Mouse (Mus musculus) lung, embryonic 16.5 days (tissue): ENCODE measurements around the gene Akap12. TPM values are rescaled to one million over a fixed set of nuclear protein-coding genes. Genes with fewer than 3 reads are reported as not detected.

Experiments
- ATAC-seq: fragments of 200-750 bp; cut with Nextera tagmentation; 2 replicates; pipeline ENCODE4 v1.8.0; 2017; ENCODE audit warnings: low read depth, mild to moderate bottlenecking, moderate library complexity
- H3K27ac ChIP-seq: fragments of 300-500 bp; sonication (generic); 2 replicates; pipeline ENCODE4 v1.5.1; 2014; ENCODE audit warnings: mild to moderate bottlenecking, control low read depth, low read length
- H3K27me3 ChIP-seq: fragments of 300-500 bp; sonication (generic); 2 replicates; pipeline ENCODE4 v1.6.1; 2014; ENCODE audit warnings: low read depth, low read length, mixed read lengths; ENCODE audit not compliant: control insufficient read depth, insufficient read depth
- H3K36me3 ChIP-seq: fragments of 300-500 bp; sonication (generic); 2 replicates; pipeline ENCODE4 v1.6.1; 2014; ENCODE audit warnings: low read length; ENCODE audit not compliant: control insufficient read depth, insufficient read depth
- H3K4me1 ChIP-seq: fragments of 300-500 bp; sonication (generic); replicated peaks from 2 replicates; pipeline ENCODE4 v1.6.1; 2014; ENCODE audit warnings: low read length, mixed read lengths; ENCODE audit not compliant: control insufficient read depth, insufficient read depth
- H3K4me2 ChIP-seq: fragments of 300-500 bp; sonication (generic); 2 replicates; pipeline ENCODE4 v1.6.1; 2014; ENCODE audit warnings: low read depth, low read length, control low read depth
- H3K4me3 ChIP-seq: fragments of 300-500 bp; sonication (generic); 2 replicates; pipeline ENCODE4 v1.5.1; 2014; ENCODE audit warnings: mild to moderate bottlenecking, low read length, control low read depth
- H3K9ac ChIP-seq: fragments of 300-500 bp; sonication (generic); 2 replicates; pipeline ENCODE4 v1.6.1; 2014; ENCODE audit warnings: low read length, control low read depth
- H3K9me3 ChIP-seq: fragments of 300-500 bp; sonication (generic); 2 replicates; pipeline ENCODE4 v1.6.1; 2016; ENCODE audit warnings: low read length; ENCODE audit not compliant: control insufficient read depth
- WGBS: fragments of 180-500 bp; shearing (Covaris S2); extraction: QIAGEN DNeasy Blood & Tissue Kit; methylation state at CpG from one replicate; pipeline ENCODE4 v1.1.7; 2014; 5-methylcytosine and 5-hydroxymethylcytosine counted together
- polyA plus RNA-seq: library from polyadenylated mRNA; unstranded; fragments of >200 nt; fragmentation: Nextera tagmentation; extraction: Ambion mirVana; gene quantifications from 2 replicates; pipeline ENCODE4 v1.2.1, GENCODE M21; 2015

The Akap12 gene
- polyA plus RNA-seq, 1 experiment from 2014 or later: 76.2 TPM

GRCm38 (mm10) chr10:4346489-4347135, 80.4 kb downstream of the Akap12 start:
- Histone ChIP-seq H3K27ac (peak overlapping the region; percentile 20; the same call in 1 of the 2 replicates), H3K9me3 (no peaks in the 10 kb centered on the region), H3K4me1 (peaks cover 6% of the 10 kb centered on the region), H3K4me2 (peak overlapping the region; percentile 67), H3K36me3 (no peaks in the 10 kb centered on the region), H3K9ac (peak overlapping the region; percentile 58), H3K27me3 (no peaks in the 10 kb centered on the region), H3K4me3 (peak overlapping the region; percentile 39)
- 4% methylated on average over 27 of the region's 28 CpGs for WGBS
- ATAC-seq: peak; percentile 94

DNA sequence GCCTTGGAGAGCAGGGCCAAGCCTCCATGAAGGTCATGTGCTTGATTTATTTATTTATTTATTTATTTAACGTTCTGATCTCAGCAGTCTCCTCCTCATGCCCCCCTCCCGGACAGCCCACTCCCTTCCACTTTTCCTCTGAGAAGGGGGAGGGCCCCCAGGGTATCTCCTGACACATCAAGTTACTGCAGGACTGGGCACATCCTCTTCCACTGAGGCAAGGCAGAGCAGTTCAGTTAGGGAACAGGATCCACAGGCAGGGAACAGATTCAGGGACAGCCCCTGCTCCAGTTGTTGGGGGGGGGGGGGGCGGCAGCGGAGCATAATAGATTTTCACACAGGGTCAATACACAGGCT, 80.9 kb downstream of the Akap12 start:
- Histone ChIP-seq H3K27me3 (no peaks in the 10 kb centered on the region), H3K27ac (no peak overlapping the region), H3K4me3 (no peak overlapping the region; the same call in 1 of the 2 replicates), H3K4me1 (peaks cover 6% of the 10 kb centered on the region), H3K36me3 (no peaks in the 10 kb centered on the region), H3K4me2 (peak overlapping the region; percentile 67; the same call in 1 of the 2 replicates), H3K9me3 (no peaks in the 10 kb centered on the region), H3K9ac (no peak overlapping the region)
- 67% methylated on average over 4 of the region's 4 CpGs for WGBS
- ATAC-seq: peak; percentile 34

GRCm38 (mm10) chr10:4347591-4347990, 81.4 kb downstream of the Akap12 start:
- Histone ChIP-seq H3K4me2 (no peak overlapping the region), H3K27ac (no peak overlapping the region), H3K36me3 (no peaks in the 10 kb centered on the region), H3K4me3 (no peak overlapping the region), H3K9ac (no peak overlapping the region), H3K4me1 (peaks cover 6% of the 10 kb centered on the region), H3K9me3 (no peaks in the 10 kb centered on the region), H3K27me3 (no peaks in the 10 kb centered on the region)
- ATAC-seq: no peak
- WGBS: 96% methylated on average over 14 of the region's 14 CpGs

- Histone ChIP-seq H3K27ac (no peak overlapping the region), H3K36me3 (peaks cover 45% of the 10 kb centered on the region), H3K4me1 (no peaks in the 10 kb centered on the region), H3K4me2 (no peak overlapping the region), H3K27me3 (no peaks in the 10 kb centered on the region), H3K4me3 (no peak overlapping the region), H3K9me3 (no peaks in the 10 kb centered on the region), H3K9ac (no peak overlapping the region)
- no peak for ATAC-seq
- 83% methylated on average over 38 of the region's 38 CpGs for WGBS
Observed at GRCm38 (mm10) chr10:4354371-4355260, 88.4 kb downstream of the Akap12 start.

- 77% methylated on average over 19 of the region's 19 CpGs for WGBS
- H3K4me1 ChIP-seq: no peaks in the 10 kb centered on the region
- no peak overlapping the region for H3K4me3 ChIP-seq
- no peak for ATAC-seq
- H3K9ac ChIP-seq: no peak overlapping the region
- H3K27ac ChIP-seq: no peak overlapping the region
- no peaks in the 10 kb centered on the region for H3K27me3 ChIP-seq
- H3K4me2 ChIP-seq: no peak overlapping the region
- peaks cover 45% of the 10 kb centered on the region for H3K36me3 ChIP-seq
- no peaks in the 10 kb centered on the region for H3K9me3 ChIP-seq
Observed at GRCm38 (mm10) chr10:4355882-4356451, 89.8 kb downstream of the Akap12 start.

DNA sequence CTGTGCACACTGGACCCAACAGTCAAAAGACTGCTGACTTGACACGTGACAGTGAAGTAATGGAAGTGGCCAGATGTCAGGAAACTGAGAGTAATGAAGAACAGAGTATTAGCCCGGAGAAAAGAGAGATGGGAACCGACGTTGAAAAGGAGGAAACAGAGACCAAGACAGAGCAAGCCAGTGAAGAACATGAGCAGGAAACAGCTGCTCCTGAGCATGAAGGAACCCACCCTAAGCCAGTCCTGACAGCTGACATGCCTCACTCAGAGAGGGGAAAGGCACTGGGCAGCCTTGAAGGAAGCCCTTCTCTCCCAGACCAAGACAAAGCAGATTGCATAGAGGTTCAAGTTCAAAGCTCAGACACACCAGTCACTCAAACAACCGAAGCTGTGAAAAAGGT, 90.5 kb downstream of the Akap12 start:
- Histone ChIP-seq H3K4me2 (no peak overlapping the region), H3K36me3 (peaks cover 45% of the 10 kb centered on the region), H3K27ac (no peak overlapping the region), H3K4me3 (no peak overlapping the region), H3K9me3 (no peaks in the 10 kb centered on the region), H3K27me3 (no peaks in the 10 kb centered on the region), H3K9ac (no peak overlapping the region), H3K4me1 (no peaks in the 10 kb centered on the region)
- 62% methylated on average over 5 of the region's 5 CpGs for WGBS
- ATAC-seq: no peak

DNA sequence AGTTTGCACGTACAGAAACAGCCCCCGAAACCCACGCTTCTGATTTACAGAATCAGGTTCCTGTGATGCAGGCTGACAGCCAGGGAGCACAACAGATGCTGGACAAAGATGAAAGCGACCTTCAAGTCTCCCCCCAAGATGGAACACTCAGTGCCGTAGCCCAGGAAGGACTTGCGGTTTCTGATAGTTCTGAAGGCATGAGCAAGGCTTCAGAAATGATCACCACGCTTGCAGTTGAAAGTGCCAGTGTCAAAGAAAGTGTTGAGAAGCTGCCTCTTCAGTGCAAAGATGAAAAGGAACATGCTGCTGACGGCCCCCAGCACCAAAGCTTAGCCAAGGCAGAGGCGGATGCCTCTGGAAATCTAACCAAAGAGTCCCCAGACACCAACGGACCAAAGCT, 91.3 kb downstream of the Akap12 start:
- Histone ChIP-seq H3K27ac (no peak overlapping the region), H3K9me3 (no peaks in the 10 kb centered on the region), H3K9ac (no peak overlapping the region), H3K4me1 (no peaks in the 10 kb centered on the region), H3K36me3 (peaks cover 45% of the 10 kb centered on the region), H3K27me3 (no peaks in the 10 kb centered on the region), H3K4me2 (no peak overlapping the region), H3K4me3 (no peak overlapping the region)
- WGBS: 81% methylated on average over 10 of the region's 10 CpGs
- no peak for ATAC-seq

DNA sequence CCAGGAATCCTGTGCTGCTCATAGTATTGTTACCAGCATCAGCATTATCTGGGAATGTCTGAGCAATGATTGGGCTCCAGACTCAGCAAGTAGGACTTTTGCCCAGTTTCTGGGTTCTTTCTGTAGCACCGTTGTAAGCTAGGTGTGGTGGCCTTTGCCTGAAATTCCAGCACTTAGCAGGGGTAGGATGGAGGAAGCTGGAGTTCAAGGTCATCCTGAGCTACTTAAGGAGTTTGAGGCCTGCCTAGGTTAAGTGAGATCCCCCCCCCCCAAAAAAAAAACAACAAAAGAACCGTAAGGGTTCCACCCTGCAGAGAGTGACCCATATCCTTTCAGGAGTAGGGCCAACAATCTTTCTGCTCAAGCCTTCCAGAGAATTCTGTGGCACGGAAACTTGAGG, 98.4 kb downstream of the Akap12 start:
- Histone ChIP-seq H3K4me3 (no peak overlapping the region), H3K9ac (no peak overlapping the region), H3K9me3 (0 out of 2 replicates have a peak, but pooled peaks cover 4% of the 10 kb centered on the region), H3K36me3 (peaks cover 9% of the 10 kb centered on the region; the same call in 1 of the 2 replicates), H3K27ac (no peak overlapping the region), H3K27me3 (no peaks in the 10 kb centered on the region), H3K4me1 (no peaks in the 10 kb centered on the region), H3K4me2 (no peak overlapping the region)
- WGBS: 79% methylated on average over 3 of the region's 3 CpGs
- no peak for ATAC-seq

DNA sequence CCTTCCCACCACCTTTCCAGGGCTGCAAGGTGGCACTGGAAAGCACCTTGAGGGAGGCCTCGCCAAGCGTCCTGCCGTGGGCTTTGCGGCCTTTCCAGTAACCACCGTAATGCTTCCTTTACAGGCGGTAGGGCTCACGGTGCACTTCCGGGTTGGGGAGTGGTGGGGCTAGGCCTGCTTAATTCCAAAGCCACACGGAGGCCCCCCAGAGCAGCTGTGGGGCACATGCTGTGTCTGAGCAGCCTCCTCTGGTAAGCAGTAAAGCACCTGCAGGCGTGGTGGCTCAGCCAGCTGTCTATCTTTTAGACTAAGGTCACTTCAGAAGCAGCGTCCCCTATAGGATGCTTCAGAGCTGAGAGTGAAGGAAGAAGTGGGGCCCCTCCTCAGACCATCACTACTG, 103.9 kb downstream of the Akap12 start:
- no peaks in the 10 kb centered on the region for H3K27me3 ChIP-seq
- H3K36me3 ChIP-seq: peaks cover 15% of the 10 kb centered on the region; the same call in 1 of the 2 replicates
- no peak overlapping the region for H3K9ac ChIP-seq
- H3K27ac ChIP-seq: no peak overlapping the region
- no peaks in the 10 kb centered on the region for H3K9me3 ChIP-seq
- WGBS: 84% methylated on average over 11 of the region's 11 CpGs
- no peak for ATAC-seq
- H3K4me2 ChIP-seq: no peak overlapping the region
- no peaks in the 10 kb centered on the region for H3K4me1 ChIP-seq
- no peak overlapping the region for H3K4me3 ChIP-seq
